Mouse (Mus musculus) embryonic facial prominence, embryonic 14.5 days (tissue): ENCODE measurements at regions not wholly inside any gene's neighbourhood (a gene's known extent, or its start where the extent isn't known, plus 50 kb on each side); places are given as distances from the start of the nearest gene placed in this dataset.

Experiments used
- ATAC-seq: fragments of 200-750 bp; cut with Nextera tagmentation; 2 replicates; pipeline ENCODE4 v1.8.0; 2017; ENCODE audit warnings: low read depth, moderate number of reproducible peaks, moderate TSS enrichment
- DNase-seq: peaks from one replicate; pipeline ENCODE4 v3.0.0-alpha.2; 2015; ENCODE audit warnings: low spot score
- H3K27ac ChIP-seq: fragments of 300-500 bp; sonication (generic); replicated peaks from 2 replicates; pipeline ENCODE4 v1.5.1; 2014; ENCODE audit warnings: low read depth, mild to moderate bottlenecking, low read length, moderate library complexity
- H3K27me3 ChIP-seq: fragments of 300-500 bp; sonication (generic); replicated peaks from 2 replicates; pipeline ENCODE4 v1.6.1; 2014; ENCODE audit warnings: low read length; ENCODE audit not compliant: control insufficient read depth, insufficient read depth
- H3K36me3 ChIP-seq: fragments of 300-500 bp; sonication (generic); 2 replicates; pipeline ENCODE4 v1.6.1; 2014; ENCODE audit warnings: low read length, mixed read lengths; ENCODE audit not compliant: control insufficient read depth, insufficient read depth
- H3K4me1 ChIP-seq: fragments of 300-500 bp; sonication (generic); 2 replicates; pipeline ENCODE4 v1.6.1; 2014; ENCODE audit warnings: antibody characterized with exemption, low read length; ENCODE audit not compliant: control insufficient read depth, insufficient read depth
- H3K4me2 ChIP-seq: fragments of 300-500 bp; sonication (generic); 2 replicates; pipeline ENCODE4 v1.6.1; 2014; ENCODE audit warnings: low read depth, mild to moderate bottlenecking, low read length, moderate library complexity, mixed read lengths
- H3K4me3 ChIP-seq: fragments of 300-500 bp; sonication (generic); 2 replicates; pipeline ENCODE4 v1.5.1; 2014; ENCODE audit warnings: low read depth, mild to moderate bottlenecking, low read length
- H3K9ac ChIP-seq: fragments of 300-500 bp; sonication (generic); 2 replicates; pipeline ENCODE4 v1.6.1; 2014; ENCODE audit warnings: low read depth, mild to moderate bottlenecking, low read length, moderate library complexity, mixed read lengths
- H3K9me3 ChIP-seq: fragments of 300-500 bp; sonication (generic); 2 replicates; pipeline ENCODE4 v1.6.1; 2016; ENCODE audit warnings: low read length; ENCODE audit not compliant: control insufficient read depth
- WGBS: fragments of 180-500 bp; shearing (Covaris S2); extraction: QIAGEN DNeasy Blood & Tissue Kit; methylation state at CpG from one replicate; pipeline ENCODE4 v1.1.7; 2014; 5-methylcytosine and 5-hydroxymethylcytosine counted together

DNA sequence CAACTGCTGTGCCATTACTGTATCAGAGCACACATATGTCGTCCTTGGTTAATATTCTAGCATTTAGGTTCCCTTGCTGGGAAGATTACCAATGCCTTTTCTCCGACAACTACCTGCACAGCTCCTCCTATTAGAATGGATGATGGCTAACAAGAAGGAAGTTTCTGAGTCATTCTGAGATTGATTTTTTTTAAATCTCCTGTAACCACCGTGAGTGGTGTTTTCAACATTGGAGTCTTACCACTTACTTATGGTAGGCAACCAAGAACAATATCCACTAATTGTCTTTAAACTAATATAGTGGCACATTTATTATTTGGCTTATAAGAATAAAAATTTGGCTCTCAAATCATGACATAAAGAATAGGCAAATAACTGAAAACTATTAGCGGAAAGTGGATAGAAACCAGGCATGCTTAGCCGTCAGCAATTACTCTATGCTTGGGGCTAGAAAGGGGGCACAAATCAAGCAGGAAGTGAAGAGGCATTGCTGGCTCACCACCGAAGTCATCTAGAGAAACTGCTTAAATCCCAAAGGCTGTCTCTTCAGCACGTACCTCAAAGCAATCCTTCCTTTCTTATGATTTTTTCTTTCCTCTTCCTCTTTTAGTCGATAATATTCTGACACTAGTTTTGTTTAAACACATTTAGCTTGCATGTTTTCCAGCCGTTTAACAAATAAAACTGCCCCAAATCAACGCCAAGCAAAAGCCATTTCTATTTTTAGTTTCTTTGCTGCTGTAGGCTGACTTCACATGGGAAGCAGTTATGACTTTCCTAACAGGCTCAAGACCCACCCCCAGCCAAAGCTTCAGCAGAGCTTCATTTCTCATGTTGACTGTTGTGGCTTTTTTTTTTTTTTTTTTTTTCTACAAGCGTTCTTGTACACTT lies 484.8 kb upstream of the Gm7489 start:
- WGBS: 64% methylated on average over 11 of the region's 11 CpGs
- Histone ChIP-seq H3K9ac (no peak overlapping the region), H3K27ac (no peak overlapping the region), H3K9me3 (peaks cover 5% of the 10 kb centered on the region; the same call in 1 of the 2 replicates), H3K36me3 (no peaks in the 10 kb centered on the region), H3K4me3 (no peak overlapping the region), H3K4me2 (no peak overlapping the region), H3K4me1 (no peaks in the 10 kb centered on the region), H3K27me3 (no peaks in the 10 kb centered on the region)
- ATAC-seq: no peak
- peak; percentile 25 for DNase-seq

GRCm38 (mm10) chr15:53400554-53400846 lies 484.2 kb upstream of the Gm7489 start:
- Histone ChIP-seq H3K9me3 (peaks cover 2% of the 10 kb centered on the region; the same call in 1 of the 2 replicates), H3K27me3 (no peaks in the 10 kb centered on the region), H3K27ac (no peak overlapping the region), H3K4me3 (no peak overlapping the region), H3K36me3 (no peaks in the 10 kb centered on the region), H3K4me1 (no peaks in the 10 kb centered on the region), H3K9ac (no peak overlapping the region), H3K4me2 (no peak overlapping the region)
- ATAC-seq: no peak
- DNase-seq: no peak
- WGBS: 74% methylated on average over 3 of the region's 3 CpGs
